Mouse (Mus musculus) induced T-regulatory cell, adult 2 months (primary cell): ENCODE measurements around the gene Gcn1l1.
"Not testable (repeated sequence)": the region's sequence is repeated elsewhere in the genome, so short reads cannot be mapped to it uniquely, and the experiment has no call there.

Experiments used
- DNase-seq: peaks from one replicate; pipeline ENCODE4 v3.0.0-alpha.2; 2012; ENCODE audit warnings: low read depth

The Gcn1l1 gene

DNA sequence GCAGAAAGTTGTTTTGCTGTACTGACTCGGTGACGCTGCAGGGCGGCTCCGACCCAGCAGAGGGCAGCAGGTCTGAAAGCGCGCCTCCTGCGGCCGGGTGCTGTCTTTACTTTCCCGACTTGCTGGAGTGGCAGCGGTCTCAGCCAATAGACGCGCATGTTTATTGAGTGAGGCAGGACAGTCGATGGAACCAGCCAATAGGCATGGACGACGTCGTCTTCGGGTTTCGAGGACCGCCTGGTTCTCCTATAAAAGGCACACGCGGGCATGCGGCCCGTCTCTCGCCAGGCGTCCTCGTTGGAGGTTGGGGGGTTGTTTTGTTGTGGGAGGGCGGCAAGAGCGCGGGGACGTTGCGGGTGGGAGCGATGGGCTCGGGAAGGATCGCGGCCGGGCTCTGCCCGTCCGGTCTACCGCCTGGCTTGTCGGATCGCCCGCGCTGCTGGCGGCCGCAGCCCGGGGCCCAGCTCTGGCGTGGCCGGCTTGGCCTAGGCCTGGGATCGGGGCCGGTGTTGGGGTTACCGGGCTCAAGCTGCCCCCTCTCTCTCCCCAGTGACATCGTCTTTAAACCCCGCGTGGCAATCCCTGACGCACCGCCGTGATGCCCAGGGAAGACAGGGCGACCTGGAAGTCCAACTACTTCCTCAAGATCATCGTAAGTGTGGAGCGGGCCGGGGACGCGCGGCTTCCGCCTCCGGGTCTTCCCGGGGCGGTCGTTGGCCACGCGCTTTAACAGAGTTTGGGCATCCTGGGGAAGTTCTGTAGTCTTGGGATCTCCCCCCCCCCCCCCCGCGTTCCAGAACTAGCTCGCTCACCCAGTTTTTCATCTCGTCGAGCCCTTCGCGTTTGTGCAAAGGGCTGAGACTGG, 5.6 kb upstream of the Gcn1l1 start, which contains the start of gene Rplp0:
Rplp0 (plus strand) TSS at position 231 of the 865 bp plus-strand sequence.
- DNase-seq = peak; percentile 100

DNA sequence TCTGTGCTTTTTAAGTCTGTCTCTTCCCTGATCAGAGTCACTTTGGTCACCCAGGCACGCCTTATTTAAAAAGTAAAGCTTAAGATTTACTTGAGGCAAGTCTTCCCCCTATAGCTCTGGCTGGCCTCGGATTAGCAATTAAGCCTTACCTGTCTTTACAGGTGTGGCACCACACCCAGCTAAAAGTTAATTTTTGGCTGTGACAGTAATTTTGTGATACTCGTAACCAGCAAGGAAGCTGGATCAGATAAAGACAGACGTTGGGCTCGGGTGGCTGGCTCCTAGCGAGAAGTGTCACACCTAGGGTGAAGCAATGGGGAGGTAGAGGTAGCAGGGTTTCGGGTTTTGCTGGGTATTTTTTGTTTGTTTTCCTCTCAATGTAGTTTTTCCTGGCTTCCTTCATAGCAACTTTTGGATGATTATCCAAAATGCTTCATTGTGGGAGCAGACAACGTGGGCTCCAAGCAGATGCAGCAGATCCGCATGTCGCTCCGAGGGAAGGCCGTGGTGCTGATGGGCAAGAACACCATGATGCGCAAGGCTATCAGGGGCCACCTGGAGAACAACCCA, 4.6 kb upstream of the Gcn1l1 start:
- no peak for DNase-seq

DNA sequence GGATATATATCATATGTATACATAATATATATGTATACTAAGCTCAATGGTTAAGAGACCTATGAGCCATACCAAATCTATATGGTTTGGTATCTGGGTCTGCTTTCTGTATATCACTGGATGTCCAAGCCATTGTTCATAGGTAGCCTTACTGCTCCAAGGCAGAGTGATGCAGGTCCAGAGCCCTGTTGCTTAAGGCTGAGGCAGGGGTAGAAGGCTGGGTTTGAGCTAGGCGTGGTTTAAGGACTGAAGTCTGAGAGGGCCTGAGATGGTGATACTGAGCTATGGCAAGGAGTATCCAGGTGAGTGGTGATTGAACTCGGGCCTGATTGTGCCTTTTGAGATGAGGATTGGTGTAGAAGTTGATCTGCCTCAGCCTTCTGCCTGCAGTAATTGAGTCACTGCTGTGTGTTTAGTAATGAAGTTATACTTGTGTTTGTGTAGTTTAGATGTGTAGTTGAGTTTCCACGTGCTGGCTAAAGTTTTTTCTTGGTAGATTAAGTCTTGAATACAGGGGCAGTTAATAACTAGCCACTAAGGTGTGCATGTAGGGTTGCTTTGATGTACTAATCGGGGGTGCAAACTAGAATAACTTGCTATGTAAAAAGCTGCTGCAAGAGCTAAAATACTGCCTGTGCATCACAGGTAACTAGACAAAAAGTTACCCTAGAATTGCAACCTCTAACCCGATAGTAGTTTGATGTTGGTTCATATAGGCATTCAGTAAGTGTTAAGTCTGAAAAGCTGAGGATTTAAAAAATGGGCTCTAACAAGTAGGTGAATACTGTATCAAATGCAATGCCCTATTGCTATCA, 1.1 kb upstream of the Gcn1l1 start:
- no peak for DNase-seq

DNA sequence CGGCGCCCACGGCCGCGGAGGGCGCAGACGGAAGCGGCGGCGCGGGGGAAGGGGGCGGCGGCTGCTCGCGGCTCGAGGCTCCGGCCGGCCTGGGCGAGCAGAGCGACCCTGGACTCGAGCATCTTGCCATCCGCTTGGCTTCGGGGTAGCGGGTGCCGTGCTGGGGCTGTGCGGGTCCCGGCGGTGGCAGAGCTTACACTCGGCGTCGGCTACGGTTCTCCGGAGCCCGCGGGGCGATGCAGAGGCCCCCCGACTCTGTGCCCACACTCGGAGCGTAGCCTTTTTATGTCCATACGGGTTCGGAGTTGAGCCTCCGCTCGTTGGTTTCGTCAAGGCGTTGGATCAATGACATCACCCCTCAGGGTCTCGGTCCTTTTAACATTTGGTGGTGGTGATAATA, 349 bp downstream of the Gcn1l1 start:
- no peak for DNase-seq

DNA sequence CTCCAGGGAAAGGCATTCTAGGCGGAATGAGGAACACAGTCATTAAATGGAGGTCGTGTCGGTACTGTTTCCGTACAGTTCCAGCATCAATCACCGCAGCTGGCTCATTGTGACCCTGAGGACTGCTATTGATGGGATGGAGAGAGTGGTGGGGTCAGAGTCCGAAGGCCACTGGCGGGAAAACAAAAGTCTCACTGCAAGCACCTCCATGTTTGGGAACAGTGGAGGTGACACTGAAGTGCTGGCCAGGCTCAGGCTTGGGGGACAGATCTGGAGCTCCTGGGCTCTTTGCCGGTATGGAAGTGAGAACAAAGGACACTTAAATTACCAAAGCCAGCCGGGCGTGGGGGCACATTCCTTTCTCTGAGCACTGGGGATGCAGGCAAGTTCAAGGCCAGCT, 3.6 kb downstream of the Gcn1l1 start:
- no peak for DNase-seq

DNA sequence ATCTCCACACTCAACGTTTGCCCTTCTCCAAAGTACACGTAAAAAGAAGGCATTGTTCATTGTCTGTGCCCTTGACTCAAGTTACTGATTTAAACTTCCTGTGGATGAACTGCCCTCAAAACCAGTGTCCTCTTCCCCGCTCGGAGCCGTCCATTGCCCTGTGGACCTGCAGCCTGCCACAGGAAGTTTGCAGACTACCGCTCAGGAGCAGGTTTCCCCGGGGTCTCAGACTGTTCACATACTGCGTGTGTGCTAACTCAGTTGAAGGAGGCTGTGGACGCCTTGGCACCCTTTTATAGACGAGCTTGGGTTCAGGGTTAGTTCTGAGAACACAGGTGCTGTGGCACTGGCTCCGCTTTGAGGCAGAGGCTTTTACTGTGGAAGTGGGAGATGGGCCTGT, 4.3 kb downstream of the Gcn1l1 start:
- DNase-seq = no peak

DNA sequence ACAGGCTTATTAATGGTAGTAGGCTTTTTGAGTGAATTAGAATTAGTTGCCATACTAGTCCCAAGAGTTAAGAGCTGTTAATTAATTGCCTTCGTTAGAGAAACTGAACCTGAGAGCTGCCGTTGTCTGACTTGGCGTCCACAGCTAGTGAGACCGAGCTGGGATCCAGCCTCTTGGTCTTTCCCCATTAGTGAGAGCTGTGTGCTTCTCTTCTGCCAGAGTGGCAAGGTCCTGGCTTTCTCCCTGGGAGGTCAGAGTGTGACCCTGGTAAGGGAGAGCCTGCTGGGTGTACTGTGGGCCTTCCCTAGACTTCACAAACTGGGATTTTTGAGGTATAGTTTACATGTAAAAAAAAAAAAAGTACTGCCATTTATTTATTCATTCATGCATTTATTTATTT, 4.7 kb downstream of the Gcn1l1 start:
- no peak for DNase-seq

DNA sequence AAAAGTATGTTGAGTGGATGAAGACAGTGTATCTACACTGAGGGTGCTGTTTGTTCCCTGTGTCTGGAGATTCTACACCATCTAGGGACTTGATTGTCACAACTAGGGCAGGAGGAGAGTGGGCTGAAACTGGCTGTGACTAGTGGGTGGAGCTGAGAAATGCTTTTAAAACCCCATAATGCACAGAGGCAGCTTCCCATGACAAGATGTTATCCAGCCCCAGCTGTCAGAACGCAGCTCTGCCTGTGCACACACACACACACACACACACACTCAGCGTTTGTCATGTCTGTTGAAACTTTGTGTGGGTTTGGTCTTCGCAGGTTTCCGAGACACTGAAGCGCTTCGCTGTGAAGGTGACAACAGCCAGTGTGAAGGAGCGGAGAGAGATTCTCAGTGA, 6.0 kb downstream of the Gcn1l1 start:
- DNase-seq = no peak

DNA sequence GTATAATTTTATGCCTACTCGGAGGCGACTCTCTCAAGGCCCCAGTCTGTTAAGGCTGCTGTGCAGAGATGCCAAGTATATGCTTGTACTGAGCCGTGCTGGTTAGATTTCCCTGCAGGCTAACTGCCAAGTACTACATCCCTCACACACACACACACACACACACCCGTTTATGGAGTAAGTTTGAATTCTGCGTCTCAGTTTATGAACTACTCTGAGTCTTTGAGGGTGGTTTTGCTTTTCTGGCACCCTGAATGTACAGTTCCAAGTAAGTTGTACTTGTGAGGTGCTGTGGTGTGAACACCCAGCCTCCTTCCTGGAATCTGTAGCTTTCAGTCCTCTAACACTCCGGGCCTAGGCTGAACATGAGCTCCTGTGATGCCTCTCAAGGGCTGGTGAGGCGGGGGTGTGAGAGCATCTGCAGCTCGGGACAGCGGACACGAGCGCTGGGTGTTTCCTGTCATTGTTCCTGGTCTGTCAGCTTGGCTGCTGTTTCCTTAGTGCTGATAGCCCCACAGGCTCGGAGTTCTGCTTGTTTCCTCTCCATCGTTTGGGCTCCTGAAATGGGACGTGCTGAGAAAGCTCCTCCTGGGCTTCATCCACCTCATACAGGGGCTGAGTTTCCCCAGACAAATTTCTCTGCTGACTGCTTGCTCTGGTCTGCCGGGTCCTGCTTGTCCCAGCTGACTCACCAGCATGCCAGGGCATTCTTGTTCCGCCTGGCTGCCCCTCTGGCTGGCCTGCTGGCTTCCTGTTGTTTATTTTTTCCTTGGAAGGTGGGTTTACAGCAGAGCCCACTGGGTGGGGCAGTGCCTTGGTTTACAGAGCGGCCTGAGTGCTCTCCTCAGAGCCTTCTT, 7.9 kb downstream of the Gcn1l1 start:
- DNase-seq = no peak

DNA sequence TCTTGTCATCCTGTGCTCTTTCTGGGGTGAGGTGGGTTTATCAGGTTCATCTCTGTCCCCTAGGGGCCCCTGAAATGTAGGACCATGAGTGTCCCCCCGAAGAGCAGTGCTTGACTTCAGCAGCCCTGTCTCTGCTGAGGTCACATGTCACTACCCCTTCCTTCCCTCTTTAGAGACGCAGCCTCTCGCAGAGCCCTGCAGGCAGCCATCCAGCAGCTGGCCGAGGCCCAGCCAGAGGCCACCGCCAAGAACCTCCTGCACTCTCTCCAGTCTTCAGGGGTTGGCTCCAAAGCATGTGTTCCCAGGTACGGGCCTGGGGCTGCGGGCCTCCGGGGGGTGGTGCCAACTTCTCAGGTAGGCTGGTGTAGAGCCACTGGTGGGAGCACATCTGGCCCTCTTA, 9.9 kb downstream of the Gcn1l1 start:
- no peak for DNase-seq

DNA sequence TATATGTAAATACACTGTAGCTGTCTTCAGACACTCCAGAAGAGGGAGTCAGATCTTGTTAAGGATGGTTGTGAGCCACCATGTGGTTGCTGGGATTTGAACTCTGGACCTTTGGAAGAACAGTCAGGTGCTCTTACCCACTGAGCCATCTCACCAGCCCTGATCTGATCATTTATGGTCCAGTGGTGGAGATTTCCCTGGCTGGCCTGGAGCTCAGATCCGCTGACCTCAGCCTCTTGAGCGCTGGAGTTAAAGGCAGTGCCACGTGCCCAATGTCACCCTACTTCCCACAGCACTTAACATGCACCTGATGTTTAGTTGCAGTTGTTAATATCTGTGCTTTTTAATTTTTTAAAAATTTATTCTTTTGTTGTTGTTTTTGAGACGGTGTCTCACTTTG, 12.6 kb downstream of the Gcn1l1 start:
- DNase-seq = not testable (repeated sequence)

DNA sequence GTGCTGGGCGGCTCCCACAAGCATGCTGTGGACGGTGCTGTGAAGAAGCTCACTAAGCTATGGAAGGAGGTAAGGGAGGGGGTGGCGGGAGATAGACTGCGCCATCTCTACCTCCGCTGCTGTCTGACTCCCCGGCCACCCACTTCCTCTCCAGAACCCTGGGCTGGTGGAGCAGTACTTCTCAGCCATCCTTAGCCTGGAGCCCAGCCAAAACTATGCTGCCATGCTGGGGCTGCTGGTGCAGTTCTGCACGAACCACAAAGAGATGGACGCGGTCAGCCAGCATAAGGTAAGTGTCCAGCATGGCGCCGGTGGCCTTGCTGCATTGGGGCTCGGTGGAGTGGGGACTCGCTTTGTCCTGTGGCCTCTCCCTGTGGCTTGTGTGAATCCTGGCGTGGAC, 13.9 kb downstream of the Gcn1l1 start:
- no peak for DNase-seq

DNA sequence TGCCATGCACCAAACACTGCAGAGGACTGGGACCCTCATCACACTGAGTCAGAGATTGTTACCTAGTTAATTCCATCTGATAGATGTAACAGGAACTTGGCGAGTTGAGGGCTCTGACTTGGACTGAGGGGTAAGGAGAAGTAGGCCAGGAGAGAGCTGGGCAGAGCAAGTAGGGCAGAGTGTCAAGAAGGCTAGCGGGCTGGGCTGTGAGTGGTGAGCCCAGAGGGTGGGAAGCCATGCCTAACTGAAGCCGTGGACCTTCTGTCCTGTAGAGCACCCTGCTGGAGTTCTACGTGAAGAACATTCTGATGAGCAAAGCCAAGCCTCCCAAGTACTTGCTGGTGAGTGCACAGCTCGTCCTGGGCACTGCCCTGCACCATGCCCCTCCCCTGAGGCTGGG, 14.3 kb downstream of the Gcn1l1 start:
- DNase-seq = no peak

DNA sequence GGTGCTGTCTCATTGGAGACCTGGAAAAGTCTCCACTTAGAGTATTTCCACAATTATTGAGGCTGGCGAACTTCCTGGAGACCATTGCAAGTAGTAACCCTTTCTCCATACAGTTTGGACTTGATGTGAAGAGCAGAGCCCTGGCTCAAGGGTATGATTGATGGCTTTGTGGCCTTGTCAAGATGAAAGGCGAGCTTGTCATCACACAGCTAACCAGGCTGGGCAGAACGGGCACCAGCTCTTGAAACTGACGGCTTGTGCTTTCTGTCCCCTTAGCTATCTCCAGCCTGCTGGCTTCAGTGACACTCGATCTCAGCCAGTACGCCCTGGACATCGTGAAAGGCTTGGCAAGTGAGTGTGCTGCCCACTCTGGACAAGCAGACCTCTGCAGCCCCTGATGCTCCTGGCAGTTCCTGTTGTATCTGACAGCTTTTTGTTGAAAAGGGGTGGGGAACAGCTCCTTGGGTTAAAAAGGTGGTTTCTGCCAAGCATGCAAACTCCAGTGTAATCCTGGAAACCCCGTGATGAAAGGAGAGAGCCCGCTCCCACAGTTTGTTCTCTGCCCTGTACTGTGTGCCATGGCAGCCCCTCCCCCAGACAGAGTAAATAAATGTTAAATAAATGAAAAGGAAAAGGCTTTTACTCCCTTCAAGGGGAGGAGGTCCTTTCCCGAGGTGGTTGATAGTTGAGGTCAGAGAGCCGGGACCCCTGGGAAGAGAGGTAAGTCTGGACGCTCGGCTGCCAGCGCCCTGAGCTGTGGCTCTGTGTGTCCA, 15.4 kb downstream of the Gcn1l1 start:
- DNase-seq = no peak

DNA sequence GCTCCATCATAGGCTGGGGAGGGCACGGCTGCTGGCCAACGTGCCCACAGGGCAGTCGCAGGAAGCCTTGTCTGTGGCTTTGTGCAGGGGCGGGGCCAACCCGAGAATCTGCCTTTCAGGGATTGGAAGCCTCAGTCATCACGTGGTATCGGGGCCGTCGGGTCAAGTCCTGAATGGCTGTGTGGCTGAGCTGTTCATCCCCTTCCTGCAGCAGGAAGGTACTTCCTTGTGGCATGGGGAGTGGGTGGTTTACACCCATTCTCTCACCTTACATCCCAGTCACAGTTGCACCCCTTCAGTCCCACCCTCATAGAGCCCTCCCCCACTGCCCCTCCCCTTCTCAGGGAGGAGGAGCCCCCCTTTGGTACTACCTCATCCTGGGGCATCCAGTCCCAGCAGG, 16.6 kb downstream of the Gcn1l1 start:
- DNase-seq = no peak

DNA sequence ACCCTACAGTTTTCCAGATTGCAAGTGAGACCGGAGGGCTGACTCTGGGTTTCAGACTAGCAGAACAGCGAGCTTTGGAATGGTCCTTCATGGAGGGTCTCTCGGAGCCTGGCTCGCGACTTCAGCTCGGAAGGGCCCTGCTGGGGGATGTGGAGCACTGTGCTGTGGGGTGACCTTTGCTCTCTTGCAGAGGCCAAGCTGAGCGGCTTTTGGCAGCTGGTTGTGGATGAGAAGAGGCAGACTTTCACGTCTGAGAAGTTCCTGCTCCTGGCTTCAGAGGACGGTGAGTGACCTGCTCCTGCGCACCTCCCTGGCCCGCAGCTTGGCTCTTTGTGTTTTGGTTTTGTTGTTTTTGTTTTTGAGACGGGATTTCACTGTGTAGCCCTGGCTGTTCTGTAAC, 20.6 kb downstream of the Gcn1l1 start:
- no peak for DNase-seq

DNA sequence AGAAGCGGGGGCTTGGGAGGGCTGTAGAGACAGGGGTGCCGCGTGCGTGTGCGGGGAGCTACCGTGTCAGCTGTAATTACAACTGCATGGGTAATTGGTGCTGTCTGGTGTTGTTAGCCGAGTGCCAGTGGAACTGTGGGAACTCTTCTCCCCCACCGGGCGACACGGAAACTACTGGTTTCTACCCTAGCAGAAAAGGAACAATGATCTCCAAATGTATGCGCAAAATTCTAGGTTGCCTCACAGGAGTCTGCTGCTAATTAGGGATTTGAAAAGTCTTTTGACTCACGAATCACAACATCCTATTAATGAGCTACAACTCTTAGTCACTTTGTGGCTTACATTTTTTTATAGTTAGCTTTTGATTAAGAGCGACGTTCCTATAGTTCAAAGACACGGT, 21.1 kb downstream of the Gcn1l1 start:
- DNase-seq = no peak

DNA sequence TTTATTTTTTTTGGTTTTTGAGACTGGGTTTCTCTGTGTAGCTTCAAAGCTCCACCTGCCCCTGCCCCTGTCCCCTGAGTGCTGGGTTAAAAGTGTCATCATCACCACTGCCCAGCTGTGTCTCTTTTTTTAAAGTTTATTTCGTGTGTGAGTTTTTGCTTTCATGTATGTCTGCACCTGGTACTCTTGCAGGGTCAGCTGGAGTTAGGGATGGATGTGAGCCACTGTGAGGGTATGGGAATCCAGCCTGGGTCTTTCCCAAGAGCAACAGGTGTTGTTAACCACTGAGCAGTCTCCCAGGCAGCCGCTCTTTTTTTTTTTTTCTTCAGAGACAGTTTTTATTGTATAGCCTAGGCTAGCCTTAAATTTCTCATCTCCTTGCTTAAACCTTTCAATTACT, 21.7 kb downstream of the Gcn1l1 start:
- DNase-seq = no peak

DNA sequence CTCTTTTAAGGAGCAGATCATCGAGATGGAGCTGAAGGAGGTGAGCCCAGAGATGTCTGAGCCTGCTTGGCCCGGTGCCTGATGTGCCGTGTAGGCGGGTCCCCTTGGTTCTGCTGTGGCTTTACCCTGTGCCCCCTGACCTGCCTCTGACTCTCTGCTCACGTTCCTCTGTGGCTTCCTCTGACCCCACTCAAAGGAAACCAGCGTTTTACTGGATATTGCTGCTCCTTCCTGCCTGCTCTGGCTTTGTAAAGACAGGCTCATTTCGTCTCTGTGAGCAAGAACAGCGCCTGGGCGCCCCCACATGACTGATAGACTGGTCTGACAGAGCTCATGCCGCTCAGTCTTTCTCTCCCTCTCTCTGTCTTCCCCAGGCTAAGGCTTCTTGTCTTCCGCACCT, 26.0 kb downstream of the Gcn1l1 start:
- DNase-seq = no peak

DNA sequence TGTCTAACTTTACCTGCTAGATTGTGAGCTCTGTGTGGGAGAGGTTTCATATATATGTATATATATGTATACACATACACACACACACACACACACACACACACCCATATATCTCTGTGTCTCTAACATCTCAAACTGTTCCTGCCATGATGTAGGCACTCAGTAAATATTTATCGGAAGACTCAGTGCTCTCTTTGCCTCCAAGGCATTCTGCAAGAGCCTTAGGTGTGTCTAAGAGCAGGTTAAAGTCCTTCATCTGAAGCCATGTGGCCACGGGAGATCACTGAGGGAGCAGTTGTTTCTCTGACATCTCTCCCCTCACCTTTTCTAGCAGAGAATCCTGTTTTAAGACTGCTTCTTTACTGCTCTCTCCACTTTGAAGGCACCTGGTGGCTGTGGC, 26.5 kb downstream of the Gcn1l1 start:
- DNase-seq = no peak

DNA sequence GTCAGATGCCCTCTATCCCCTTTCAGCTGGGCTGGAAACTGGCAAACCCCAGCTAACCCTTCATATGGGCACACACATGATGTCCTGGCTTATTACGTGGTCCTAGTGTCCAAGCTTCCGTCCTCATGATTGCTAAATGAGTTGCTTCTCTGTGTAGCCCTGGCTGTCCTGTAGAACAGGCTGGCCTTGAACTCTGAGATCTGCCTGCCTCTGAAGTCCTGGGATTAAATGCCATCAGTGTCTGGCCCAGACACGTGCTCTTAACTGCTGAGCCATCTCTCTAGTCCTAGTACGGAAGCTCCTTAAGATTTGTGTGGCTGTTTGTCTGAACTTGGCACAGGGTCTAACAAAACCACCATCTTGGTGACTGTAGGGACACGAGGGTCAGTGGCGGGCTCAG, 38.5 kb downstream of the Gcn1l1 start:
- DNase-seq = no peak
